Mouse (Mus musculus) liver (tissue): ENCODE measurements at regions not wholly inside any gene's neighbourhood (a gene's known extent, or its start where the extent isn't known, plus 50 kb on each side); places are given as distances from the start of the nearest gene placed in this dataset.
A peak's percentile ranks its signal among the peaks of the same experiment; 100 is the strongest.

Source experiments
- DNase-seq: peaks from one replicate; pipeline ENCODE4 v3.0.0-alpha.2; 2020; ENCODE audit warnings: mixed read lengths

DNA sequence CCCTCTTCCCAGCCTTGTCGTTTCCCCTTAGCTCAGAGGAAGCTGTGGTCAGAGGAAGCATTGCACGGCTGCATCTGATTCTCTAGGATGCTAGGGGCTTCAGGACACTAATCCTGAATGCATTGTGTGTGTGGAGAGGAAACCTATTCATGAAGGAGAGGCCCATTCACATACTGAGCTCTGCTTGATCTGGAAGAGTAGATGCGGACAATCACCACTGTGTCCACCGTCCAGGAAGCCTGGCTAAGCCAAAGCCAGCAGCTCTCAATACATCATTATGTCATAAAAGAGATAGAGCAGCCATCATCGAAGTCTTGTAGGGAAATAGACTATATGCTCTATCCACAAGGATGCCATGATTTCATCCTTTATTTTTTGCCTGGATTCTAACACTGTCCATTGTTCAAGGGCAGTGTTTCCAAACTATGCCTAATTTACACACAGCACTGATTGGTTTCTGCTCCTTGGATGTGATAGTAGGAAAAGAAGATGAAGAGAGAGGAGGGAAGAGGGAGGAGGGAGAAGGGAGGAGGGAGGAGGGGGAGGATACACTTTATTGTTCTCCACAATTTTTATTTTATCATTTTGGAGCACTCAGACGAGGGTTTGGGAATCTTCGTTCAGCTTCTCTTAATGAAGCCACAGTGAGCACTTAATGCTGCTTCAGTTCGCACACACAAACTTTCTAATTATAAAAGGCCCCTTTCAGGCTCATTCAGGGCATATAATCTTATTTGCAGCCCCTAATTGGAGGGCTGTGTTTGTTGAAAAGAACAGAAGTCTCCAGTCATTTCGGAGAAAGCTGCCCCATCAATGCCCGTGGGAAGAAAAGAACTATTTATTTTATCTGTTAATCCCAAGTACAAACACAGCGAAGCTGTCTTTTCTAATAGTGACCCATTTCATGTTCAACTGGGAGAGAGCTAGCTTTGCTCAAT, 195.0 kb downstream of the Pdgfra start:
- DNase-seq = no peak

DNA sequence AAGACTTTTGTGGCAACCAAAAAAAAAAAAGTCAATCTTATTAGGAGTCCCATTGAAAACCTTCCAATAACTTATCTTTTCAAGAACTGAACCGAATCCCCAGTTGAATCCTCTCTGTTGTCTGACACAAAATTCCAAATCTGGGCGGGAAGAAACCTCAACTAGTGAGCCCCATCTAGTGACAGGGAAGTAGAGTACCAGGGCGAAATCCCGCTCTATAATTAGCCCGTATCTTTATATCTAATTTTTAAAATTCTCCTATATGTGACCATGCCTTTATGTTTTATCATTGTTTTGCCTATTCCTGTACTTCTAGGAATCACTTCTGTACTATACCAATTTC, 195.7 kb downstream of the Pdgfra start:
- DNase-seq = no peak

- DNase-seq = no peak
Measured at GRCm38 (mm10) chr5:75355266-75355665, 203.2 kb downstream of the Pdgfra start.

- DNase-seq = peak; percentile 22
Measured at GRCm38 (mm10) chr5:75358869-75359268, 206.8 kb downstream of the Pdgfra start.

DNA sequence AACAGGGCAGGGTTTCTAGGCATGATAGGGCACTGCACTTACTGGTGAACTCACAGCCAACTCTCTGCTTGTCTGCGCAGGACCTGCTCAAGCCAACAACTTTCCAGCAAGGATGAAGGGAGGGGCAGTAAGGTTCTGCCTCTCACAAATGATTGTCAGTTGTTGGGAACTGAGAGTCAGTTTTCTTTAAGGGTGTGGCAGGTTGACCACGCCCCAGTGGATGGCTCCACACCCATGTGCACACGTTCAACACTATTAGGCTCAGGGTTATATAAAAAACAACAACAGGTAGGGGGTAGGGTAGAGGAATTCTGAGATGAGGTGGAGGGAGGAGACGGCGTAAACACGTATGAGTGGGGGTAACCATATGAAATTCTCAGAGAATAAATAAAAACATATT, 210.9 kb upstream of the Kit start:
- DNase-seq = peak; percentile 55

- no peak for DNase-seq
Measured at GRCm38 (mm10) chr5:75367282-75367681, 207.4 kb upstream of the Kit start.

GRCm38 (mm10) chr5:75368691-75369090, 206.0 kb upstream of the Kit start:
- DNase-seq = no peak

- peak; percentile 12 for DNase-seq
Measured at GRCm38 (mm10) chr5:75372849-75373248, 201.9 kb upstream of the Kit start.

- DNase-seq = peak; percentile 76
Measured at GRCm38 (mm10) chr5:75377311-75378300, 197.1 kb upstream of the Kit start.

DNA sequence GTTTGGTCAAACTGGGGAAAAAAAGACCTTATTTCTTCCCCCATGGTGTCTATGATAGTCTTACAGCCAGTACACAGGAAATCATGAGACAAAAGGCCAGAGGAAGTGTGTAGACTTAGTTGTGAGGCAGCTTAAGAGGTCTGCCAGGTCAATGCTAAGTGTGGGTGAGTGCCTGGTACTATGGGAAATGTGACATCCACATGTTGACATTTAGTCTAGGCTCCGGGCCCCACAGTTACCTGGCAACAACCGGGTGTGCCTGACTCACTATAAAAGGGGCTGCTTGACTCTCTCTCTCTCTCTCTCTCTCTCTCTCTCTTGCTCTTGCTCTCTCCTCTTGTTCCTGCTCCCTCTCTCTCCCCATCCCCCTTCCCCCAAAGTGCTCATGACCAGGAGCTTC, 196.1 kb upstream of the Kit start:
- peak; percentile 35 for DNase-seq

DNA sequence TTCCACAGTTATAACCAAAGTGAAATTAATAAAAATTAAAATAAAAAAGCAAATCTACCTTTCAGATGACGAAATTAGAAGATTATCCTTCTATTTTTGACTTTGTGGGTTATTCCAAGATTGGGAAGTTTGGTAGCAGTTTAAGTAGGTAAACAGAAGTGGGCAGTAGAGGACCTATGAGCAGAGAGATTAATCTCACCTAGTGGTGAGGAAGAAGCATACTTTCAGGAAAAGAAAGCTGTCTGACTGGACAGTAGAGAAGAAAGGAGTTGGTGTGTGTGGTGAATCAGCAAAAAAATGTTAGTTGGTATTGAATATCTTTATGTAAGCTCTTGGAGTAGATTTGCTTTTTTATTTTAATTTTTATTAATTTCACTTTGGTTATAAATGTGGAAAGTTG, 194.4 kb upstream of the Kit start:
- no peak for DNase-seq

DNA sequence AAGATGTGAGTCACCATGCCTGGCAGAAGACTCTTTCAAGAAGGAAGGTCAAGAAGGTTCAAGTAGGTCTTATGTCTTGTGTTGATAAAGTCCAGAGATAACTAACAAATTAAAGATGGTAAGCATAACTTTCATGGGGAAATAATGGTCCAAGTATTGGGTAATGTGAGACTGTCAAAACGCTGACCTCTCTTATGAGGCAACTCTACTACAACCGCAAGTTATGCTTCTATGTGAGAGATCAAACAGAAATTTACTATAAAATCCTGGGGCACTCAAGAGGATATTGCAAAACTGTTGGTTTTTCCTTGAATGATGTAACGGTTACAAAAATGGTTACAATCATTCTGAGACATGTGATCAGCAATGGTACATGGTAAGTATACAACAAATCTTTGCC, 192.6 kb upstream of the Kit start:
- no peak for DNase-seq

DNA sequence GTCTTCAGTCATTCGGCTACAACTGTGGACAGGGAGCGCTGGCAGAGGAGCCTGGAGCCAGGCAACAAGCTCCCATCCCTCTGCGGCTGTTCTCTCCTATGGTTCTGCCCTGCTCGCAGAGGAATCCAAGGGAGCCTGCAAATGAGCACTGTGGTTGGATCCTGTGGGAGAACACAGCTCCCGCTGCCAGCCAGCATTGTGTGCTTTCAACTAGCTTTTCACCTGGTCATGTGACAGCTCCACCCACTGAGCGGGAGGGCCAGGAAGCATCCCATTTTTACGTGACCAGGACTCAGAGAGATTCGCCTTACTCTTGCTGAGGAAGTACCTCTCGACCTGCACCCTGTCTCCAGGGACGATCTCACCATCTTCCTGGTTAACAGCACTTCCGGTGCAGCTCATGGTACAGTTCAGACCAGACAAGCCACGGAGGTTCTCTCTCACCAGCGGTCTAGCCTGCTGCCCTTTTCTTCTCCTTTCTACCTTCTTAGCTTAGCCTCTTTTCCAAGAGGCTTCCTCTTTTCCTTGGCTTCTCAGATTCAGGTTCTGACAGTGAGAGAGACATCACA, 186.7 kb upstream of the Kit start:
- peak; percentile 45 for DNase-seq

DNA sequence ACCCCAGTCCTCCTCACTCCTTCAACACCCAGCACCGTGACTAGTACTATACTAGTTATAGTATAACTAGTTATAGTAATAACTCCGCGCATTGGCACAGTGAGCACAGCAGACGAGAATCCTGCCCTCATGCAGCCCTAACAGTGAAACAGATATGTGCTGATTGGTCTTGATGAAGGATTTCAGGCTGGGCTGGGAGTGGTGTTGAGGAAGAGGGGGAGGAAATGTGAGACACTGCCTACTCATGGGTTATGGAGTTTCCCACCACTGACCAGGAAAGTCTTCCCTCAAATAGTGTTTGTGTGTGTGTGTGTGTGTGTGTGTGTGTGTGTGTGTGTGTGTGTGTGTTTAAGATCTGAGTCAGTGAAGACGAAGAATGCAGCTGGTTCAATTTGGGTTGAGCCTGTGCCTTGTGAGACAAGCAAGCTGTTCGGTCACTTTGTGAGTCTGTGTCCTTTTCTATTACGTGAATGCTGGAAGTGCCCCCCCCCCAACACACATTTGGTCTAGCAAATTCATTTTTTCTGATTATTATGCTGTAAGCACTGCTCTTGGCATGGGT, 185.9 kb upstream of the Kit start:
- DNase-seq = no peak

GRCm38 (mm10) chr5:75389433-75389971, 185.2 kb upstream of the Kit start:
- DNase-seq = no peak

DNA sequence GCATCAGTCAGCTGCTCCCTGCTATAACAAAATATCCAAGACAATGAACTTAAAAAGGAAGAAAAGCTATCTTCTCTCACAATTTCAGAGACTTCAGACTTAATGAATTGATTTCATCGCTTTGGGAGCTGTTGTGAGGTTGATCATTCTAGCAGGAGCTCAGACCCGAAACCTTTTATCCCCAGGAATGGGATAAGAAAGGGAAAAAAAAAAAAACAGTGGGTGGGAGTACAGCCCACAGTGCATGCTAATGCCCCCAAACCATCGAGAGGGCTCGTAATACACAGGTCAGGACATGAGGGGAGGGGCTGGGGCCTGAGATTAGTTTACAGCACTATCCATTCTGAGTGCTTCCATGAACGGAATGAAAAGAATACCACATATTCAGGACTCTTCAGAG, 175.9 kb upstream of the Kit start:
- DNase-seq = no peak

DNA sequence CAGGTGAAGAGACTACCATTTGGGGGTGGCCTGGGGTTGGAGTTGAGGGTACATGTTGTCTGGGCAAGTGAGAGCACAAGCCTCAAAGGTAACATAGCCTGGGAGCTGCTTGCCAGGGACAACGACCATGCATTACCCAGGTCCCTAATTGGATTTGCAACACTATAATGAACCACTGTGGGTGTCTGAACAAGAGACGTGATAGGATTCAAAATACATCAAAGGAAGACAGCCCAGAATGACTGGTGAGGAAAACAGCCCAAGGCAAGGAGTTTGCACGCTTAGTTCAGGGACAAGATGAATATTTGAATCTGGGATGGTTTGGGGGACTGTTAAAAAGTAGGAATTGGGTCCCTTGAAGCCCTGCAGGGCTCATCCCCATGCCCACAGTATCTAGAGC, 173.0 kb upstream of the Kit start:
- no peak for DNase-seq

DNA sequence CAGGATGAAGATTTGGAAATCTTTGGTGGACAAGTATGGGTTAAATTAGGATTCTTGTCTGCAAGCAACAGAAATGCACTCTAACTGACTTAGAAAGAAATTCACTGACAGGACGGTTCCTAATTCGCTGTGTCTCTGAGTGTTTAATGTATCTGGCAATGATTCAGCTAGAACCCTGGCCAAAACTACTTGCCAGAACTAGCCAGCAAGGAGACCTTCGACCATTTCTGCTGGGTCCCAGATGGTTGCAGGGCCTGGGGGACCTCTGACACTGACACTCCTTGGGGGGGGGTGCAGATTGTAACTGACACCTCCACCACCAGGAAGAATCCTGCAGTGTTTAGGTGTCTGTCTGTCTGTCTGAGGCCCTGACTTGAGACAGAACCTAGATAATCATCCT, 172.1 kb upstream of the Kit start:
- no peak for DNase-seq

GRCm38 (mm10) chr5:75403531-75403930, 171.2 kb upstream of the Kit start:
- DNase-seq = no peak

GRCm38 (mm10) chr5:75404601-75405285, 170.0 kb upstream of the Kit start:
- DNase-seq = no peak

- no peak for DNase-seq
Measured at GRCm38 (mm10) chr5:75405496-75405895, 169.2 kb upstream of the Kit start.

GRCm38 (mm10) chr5:75407686-75408085, 167.0 kb upstream of the Kit start:
- no peak for DNase-seq
